Mouse (Mus musculus): ENCODE results near the gene Zfp653. TPM values are rescaled to one million over a fixed set of nuclear protein-coding genes. Genes with fewer than 3 reads are reported as not detected.
"Not testable (repeated sequence)": the region's sequence is repeated elsewhere in the genome, so short reads cannot be mapped to it uniquely, and the experiment has no call there.

The Zfp653 gene
- 1 to 10 TPM; 3.2 to 5.8 (median 4.1) TPM for total RNA-seq (2022)

DNA sequence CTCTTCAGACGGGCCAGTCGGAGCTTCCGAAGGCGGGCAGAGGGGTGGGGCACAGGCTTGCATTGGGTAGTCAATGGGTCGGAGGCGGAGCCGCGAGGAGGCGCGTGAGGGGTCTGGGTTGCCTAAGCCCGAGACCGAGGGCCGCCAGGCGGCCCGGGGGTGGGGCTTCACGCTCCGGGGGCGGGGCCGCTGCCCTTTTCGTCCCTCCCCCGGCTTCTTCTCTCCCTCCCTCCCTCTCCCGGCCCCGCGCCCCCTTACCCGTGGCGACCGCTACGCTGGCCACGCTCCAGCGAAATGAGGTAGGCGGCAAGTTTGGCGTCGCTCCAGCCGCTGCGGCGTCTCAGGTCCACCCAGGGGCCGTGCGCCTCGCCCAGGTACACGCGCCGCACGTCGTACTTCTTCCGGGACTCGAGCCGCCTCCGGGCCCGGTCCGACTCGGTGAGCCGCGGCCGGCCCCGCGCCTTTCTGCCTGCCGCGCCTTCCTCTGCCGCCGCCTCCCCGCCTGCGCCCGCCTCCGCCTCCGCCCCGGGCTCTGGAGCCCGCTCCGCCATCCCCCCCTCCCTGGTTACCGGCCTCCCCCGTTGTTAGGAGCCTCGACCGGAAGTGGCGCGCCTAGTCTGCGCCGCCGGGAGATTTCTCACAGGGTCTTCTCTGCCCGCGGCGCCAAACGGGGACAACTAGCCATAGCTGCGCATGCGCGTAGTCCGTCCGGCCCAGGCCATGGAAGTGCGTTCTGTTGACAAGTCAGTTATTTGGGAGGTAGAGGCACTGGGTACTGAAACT, at the start of gene Zfp653, which contains the start of gene Gm49318:
Zfp653 (minus strand) TSS at position 586 of the 783 bp plus-strand sequence.
Gm49318 (minus strand) TSS at position 469 of the 783 bp plus-strand sequence.
- peak; percentile 92 to 96 for DNase-seq (ENCODE audit: low spot score in 2 of 2)

DNA sequence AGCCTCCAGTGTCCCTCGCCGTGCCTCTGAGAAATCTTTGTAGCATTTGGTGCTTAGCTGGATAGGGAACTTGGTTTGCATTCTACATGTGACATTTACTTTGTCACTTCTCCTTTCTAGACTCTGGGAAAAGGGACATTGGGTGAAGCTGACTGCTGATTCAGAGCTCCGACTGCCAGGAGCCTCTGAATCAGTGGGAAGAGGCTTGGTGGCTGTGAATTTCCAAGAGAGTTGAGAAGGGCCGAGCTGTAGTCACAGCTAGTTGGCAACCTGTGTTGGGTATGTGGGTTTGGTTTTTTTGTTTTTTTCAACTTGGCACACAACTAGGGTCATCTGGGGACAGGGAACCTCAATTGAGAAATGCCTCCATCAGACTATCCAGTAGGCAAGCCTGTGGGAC, 48.4 kb upstream of the Zfp653 start:
- no peak for DNase-seq (ENCODE audit: low spot score in 2 of 2)

DNA sequence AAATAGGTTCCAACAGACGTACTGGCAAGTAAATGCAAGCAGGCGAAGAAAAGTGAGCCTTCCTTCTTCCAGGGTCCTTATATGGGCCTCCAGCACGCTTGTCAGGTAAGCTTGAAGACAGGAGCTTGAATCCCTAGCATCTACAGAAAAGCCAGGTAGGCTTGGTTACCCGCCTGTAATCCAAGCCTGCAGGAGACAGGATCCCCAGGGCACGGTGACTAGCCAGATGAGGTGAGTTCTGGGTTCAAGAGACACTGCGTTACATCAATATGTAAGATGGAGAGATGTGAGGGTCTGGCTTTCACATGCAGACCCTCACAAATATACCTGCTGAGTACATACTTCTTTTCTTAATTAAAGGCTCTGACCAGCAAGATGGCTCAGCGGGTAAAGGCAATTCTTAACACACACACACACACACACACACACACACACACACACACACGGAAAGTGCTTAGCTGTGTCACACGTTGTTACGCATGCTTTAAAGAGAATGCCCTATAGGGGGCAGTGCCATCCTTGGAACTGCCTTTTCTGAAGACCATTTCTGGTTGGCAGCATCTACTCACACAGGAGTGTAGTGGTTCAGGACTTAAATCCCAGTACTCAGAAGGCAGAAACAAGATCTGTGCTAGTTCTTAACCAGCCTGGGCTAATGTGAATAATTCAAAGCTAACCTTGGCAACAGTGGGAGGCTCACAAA, 46.7 kb upstream of the Zfp653 start:
- no peak for DNase-seq (ENCODE audit: low spot score in 2 of 2)

DNA sequence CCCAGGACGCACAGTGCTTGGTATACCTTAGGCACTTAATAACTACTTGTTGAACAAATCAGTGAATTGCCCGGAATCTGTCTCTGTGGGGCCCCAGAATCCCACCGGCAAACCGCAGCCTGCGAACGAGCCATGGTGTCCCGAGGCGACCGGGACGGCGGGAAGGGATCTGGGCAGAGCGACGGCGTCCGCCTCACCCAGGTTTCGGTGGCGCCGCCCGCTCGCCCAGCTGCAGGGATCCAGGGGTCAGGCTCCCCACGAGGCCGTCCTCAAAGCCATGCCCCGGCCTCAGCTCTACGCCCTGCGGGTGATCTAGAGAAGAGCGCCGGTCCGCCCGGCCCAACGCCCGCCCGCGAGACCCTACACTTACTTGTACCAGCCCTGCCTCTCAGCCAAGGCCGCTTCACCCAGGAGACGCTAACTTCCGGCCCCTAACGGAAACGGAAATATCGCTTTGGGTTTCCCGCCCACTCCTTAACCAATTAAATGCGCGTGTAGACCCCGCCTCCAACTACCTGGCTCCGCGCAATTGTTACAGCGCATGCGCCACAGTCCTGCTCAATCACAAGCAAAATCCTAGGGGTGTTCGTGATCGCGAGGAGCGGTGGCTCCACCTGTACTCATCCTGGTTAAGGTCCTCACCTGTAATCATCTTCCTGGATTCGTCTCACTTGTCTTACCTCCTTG, 45.7 kb upstream of the Zfp653 start, which contains the start of gene Elof1:
Elof1 (minus strand) TSS at position 433 of the 687 bp plus-strand sequence.
- peak; percentile 84 to 89 for DNase-seq (ENCODE audit: low spot score in 2 of 2)

DNA sequence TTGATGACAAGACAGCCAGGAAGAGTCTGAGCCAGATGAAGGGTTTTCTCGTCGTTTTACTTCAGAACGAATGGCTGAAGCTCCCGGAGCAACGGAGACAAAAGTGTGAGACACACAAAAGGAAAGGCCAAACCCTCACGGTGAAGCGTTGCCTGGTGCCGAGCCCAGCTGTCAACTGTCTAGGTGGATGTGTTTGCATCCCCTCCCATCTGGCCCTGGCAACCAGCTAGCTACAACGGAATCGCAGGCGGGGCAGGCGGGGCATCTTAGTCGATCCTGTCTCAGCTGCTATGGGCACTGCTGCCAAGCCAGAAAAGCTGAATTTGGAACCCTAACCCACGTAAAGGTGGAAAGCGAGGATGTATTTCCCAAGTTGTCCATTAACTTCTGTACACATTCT, 44.9 kb upstream of the Zfp653 start:
- no peak for DNase-seq (ENCODE audit: low spot score in 2 of 2)

DNA sequence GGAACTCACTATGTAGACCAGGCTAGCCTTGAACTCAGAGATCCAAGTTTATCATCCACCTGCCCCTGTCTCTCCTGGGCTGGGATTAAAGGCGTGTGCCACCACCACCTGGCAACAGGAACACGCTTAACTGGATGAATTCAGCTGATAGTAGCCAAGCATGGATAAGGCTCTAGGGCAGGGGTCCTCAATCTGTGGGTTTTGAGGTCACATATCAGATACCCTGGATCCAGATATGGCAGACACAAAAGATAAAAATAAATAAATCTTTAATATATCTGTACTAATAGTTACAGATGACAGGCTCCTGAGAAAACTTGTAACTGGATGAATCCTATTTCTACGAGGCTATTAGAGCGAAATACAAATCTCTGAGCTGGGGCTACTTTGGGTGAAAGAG, 44.5 kb upstream of the Zfp653 start:
- DNase-seq (ENCODE audit: low spot score in 2 of 2): no peak

DNA sequence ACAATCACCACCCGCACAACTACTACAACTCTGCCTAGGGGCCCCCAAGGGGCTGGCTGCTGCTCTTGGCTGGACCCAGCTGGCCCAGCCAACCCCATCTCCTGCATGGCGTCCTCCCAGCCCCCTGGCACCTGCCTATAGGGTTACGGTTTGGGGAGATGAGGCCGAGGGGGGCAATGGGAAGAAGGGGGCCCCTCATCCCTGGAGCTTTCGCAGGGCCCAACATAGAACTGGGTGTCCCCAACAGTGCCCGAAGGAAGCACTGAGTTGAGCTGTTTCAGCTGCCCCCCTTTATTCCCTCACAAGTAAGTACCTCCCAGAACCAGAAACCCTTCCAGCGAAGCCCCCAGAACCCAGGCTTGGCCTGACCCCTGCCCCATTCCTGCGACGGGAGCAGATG, 37.0 kb upstream of the Zfp653 start:
- no peak for DNase-seq (ENCODE audit: low spot score in 2 of 2)

DNA sequence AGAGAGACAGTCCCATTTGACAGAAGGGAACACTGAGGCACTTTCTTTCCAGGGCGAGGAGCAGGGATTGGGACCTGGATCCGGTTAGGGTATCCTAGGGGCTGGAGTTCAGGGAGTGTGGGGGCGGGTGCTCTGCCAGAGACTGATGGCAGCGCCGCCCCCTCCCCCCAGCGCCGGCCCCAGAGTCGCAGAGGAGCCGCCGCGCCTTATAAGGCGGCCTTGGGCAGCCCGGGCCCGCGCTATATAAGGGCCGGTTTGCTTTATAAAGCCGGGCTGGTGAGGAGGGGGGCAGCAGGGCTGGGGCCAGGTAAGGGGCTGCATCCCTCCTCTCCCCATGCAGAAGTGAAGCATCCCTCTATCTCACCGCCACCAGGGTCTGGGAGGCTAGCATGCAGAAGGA, 28.7 kb upstream of the Zfp653 start:
- DNase-seq (ENCODE audit: low spot score in 2 of 2): no peak

DNA sequence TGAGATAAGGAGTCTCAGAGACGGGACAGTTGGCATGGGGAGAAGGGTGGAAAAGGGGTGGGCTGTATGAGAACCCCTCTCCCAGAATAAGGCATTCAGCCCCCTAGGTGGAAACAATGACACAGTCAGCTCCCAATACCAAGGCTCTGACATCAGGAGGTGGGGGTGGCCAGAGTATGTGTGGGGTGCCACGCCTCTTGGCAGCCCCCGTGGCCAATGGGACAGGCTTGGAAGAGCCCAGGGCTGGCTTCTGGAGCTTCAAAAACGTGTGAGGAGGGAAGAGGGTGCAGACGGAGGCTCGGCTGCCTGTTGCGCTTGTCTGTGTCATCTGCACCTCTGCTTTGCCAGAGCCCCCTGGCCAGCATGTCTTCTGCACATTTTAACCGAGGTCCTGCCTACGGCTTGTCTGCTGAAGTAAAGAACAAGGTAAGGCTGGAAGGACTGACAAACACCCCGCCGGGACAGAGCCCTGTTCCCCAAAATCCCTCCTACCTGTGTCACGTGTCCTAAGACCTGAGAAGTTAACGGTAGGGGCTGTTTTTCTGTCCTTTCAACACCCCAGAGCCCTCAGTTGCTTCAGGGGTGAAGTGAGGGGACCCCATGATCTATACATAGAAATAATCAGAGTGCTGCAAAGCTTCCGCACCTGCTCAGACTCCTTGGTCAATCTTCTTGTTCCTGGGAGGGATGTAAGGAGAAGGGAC, 28.0 kb upstream of the Zfp653 start, which contains the start of gene Cnn1:
Cnn1 (plus strand) TSS at position 224 of the 704 bp plus-strand sequence.
- no peak for DNase-seq (ENCODE audit: low spot score in 2 of 2)

DNA sequence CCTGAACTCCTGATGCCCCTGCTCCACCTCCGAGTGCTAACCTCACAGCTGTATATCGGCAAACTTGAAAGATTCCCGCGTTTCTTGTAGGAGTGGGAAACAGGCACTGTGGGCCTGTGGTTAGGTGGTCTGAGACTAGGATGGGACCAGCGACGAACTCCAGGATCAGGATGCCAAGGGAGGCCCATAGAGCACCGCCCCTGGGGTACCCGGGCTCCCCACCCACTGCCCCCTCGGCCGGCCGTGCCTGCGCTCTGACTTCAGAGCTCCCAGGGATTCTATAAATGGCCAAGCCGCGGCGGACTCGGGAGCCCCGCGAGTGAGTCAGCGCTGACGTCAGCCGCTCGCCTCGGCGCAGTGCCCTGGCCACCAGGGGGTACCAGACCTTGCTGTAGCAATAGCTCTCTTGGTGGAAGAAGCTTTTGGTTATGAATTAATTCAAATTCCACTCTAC, 24.7 kb upstream of the Zfp653 start:
- peak; percentile 63 to 71 for DNase-seq (ENCODE audit: low spot score in 2 of 2)

DNA sequence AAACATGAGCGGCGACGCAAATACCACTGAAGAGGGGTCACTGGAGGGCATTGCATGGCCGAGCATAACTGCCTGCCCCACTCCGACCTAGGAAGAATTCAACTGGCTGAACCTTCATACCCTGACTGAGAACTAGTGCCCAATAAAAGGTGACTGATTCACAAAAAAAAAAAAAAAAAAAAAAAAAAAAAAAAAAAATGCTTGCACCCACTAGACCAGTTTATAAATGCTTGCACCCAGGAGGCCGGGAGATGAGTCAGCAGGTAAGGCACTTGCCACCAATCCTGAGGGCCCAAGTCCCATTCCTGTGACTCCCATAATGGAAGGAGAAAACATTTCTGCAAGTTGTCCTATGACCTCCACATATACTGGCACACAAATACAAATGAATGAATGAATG, 21.6 kb upstream of the Zfp653 start:
- no peak for DNase-seq (ENCODE audit: low spot score in 2 of 2)

DNA sequence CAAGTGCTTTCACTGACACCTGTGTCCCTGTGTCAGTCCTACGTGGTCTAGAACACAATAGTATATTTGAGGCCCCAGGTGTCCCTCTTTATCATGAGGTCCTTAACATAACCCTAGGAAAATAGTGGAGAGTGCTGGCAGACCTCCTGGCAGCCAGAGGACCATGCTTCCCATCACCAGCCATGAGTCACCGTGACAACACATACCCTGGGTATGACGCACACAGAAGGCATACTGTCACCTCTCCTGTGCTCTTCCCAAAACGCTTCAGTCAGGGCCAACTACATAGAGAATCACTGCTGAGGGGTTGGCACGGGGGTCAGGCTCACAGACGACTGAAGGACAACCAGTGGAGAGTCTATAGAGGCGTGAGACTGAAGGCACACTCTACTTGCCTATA, 18.8 kb upstream of the Zfp653 start:
- no peak for DNase-seq (ENCODE audit: low spot score in 2 of 2)

DNA sequence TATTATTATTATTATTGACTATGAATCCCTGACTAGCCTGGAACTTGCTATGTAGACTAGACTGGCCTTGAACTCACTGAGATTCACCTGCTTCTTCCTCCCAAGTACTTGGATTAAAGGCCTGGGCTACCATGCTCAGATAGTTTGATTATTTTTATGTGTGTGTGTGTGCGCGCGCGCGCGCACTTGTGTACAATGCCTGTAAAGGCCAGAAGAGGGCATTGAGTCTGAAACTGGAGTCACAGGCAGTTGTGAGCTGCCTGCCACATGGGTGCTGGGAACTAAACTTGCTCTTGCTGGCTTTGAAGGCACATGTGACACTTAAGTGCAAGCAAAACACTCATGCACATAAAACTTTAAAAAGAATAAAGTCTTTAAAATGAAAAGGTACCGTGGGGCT, 18.1 kb upstream of the Zfp653 start:
- DNase-seq (ENCODE audit: low spot score in 2 of 2): no peak

DNA sequence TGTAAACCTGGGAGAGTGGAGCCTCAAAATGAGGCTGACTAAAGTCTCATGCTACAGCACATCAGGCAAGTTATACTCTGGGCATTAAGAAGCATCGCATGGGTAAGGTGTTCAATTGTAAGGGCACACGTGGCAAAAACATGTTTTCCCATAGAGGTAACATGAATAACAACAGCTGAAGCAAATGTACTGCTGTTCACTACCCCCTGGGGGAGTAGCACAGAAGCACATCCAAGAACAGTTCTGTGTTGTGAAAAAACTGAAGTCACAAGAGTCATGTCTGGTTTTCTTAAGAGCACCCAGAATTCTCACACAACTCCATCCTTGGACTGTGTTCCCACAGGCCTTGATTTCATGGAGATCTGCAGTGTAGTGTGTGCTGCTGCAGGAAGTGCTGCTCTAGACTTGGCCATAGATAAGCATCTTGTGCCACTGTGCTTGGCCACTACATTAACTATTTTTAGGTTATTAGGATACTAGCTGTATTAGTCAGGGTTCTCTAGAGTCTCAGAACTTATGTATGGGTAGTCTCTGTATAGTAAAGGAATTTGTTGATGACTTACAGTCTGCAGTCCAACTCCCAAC, 15.9 kb upstream of the Zfp653 start:
- no peak for DNase-seq (ENCODE audit: low spot score in 2 of 2)

DNA sequence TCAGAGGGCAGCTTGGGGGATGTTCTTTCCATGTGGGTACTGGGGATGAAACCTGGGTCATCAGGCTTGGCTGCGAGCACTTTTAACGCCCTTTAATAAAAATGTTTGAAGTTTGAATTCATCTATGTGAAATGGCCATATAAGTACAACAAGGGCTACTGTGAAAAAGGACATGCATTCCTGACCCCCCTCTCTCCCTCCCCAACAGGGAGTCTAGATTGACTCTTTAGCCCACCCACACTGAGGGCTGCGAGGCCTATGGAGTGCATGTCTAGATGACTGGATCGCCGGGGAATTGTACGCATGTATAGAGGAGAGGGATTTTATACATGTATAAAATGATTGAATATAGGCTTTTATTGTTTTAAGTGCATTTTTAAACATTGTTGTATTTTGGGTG, 14.8 kb upstream of the Zfp653 start:
- no peak for DNase-seq (ENCODE audit: low spot score in 2 of 2)

DNA sequence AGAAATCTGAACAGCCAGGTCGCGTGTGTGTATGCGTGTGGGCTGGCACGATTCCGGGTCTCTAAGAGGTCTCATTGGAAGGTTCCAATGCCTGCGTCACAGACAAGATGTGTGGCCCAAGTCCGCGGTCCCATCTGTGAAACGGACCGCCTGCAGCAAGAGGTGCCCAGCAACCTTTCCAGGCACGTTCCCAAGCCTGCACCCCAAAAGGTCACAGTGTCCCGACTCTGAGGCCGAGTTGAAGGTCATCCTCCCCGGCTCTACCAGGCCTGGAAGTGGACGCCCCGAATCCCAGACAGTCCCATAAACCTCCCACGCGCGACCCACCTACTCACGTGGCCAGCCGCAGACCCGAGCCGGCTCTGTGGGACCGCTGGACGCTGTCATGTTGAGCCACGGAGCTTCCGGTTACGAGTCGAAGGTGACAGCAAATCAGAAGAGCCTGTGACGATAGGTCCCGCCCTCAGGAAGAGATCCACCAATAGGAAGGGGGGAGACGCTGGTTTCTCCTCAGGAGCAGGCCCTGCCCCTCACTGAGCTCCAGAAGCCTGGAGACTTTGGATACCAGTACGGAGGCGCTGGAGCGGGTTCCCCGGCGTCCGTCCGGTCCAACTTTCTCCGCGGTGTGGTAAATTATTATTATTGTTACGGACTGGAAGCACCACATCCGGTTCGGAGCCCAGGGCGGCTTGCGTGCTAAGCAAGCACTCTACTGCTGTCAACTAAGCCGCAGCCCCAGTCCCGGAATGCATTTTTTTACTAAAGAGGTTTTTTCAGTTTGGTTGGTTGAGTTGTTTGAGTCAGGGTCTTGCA, 14.1 kb upstream of the Zfp653 start, which contains the start of gene Ecsit:
Ecsit (minus strand) TSS at position 417 of the 813 bp plus-strand sequence.
- DNase-seq (ENCODE audit: low spot score in 2 of 2): peak; percentile 94 to 95

DNA sequence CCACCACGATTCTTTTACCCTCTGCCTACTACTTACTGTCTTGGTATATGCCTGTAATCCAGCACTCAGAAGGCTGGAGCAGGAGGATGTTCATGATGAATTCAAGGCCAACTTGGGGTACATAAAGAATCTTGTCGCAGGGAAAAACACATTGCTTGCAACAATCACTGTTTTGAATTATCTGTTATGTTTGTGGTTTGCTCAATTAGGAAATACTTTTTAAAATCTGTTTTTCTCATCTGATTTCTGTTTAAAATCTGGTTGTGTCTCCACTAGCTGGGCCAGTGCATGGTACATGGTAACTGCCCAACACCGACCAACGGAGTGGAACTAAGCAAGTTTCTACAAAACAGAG, 13.5 kb upstream of the Zfp653 start:
- no peak for DNase-seq (ENCODE audit: low spot score in 2 of 2)

DNA sequence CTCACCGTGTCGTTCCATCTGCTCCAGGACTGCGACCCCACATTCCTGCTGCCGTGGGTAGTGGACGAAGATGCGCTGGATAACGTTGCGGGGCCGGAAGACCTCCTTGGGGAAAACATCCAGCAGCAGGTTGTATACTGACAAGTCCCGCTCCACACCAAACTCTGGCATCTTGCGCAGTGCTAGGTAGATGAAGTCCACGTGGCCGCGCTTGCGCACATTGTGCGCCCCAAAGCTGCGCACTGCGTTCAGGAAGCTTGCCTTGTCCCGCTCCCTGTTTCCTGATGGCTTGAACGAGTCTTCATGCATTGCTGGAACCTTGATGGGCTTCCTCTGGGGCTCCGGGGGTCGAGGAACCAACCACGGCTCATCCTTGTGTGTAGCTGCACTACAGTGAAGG, 5.0 kb upstream of the Zfp653 start:
- DNase-seq (ENCODE audit: low spot score in 2 of 2): no peak

DNA sequence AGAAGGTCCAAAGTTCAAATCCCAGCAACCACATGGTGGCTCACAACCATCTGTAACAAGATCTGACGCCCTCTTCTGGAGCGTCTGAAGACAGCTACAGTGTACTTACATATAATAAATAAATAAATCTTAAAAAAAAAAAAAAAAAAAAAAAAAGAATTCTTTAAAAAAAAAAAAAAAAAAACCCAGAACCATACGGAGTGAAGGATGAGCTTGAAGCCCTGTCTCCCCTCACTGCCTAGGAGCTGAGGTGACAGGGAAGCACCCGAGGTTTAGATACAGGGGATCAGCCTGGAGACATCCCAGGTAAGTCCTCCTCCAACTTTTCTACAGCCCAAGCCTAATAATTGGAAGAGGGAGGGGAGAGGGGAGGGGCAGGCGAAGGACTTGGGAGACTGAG, 4.6 kb upstream of the Zfp653 start:
- DNase-seq (ENCODE audit: low spot score in 2 of 2): not testable (repeated sequence)

DNA sequence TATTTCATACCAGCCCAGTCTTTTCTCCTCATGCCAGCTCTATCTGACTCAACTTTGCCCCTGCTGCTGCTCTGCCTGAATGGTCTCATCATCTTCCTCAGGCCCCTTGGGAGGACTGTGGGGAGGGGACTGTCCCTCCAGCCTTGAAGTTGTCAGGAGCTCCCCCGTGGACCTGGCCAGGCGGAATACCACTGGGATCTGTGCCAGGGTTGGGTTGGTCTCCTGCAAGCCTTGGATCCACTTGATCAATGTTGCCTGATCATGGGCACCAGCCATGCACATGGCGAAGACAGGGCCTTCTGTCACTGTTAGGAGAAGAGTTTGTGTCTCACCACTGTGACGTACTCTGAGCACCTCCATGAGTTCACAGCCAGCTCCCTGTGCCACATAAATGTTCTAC, 1.1 kb upstream of the Zfp653 start:
- DNase-seq (ENCODE audit: low spot score in 2 of 2): no peak

All from gastrocnemius, adult 8-10 months (tissue).